Mouse (Mus musculus): ENCODE measurements around the gene Lhfpl2. TPM values are rescaled to one million over a fixed set of nuclear protein-coding genes. Genes with fewer than 3 reads are reported as not detected.
A peak's percentile ranks its signal among the peaks of the same experiment; 100 is the strongest.

The Lhfpl2 gene
- polyA plus RNA-seq, 1 experiment from 2014 or later: 10.2 TPM

- 53% methylated on average over 4 of the region's 4 CpGs for WGBS
- no peak overlapping the region for H3K9ac ChIP-seq (ENCODE audit: low read depth, low read length)
- no peak overlapping the region for H3K27ac ChIP-seq (ENCODE audit: low read depth, low read length)
- H3K36me3 ChIP-seq (ENCODE audit: control insufficient read depth, insufficient read depth): 0 out of 2 replicates have a peak, but pooled peaks cover 3% of the 10 kb centered on the region
- no peaks in the 10 kb centered on the region for H3K27me3 ChIP-seq (replicated peaks; ENCODE audit: control insufficient read depth, insufficient read depth, low read length)
- TF ChIP-seq CTCF (IDR thresholded peaks at IDR 0.05; ENCODE audit: low read depth): peak; percentile 30
- no peak overlapping the region for H3K4me2 ChIP-seq (replicated peaks; ENCODE audit: low read depth)
- no peak overlapping the region for H3K4me3 ChIP-seq (ENCODE audit: low read depth, low read length)
- H3K4me1 ChIP-seq (replicated peaks; ENCODE audit: control insufficient read depth, insufficient read depth, low read length): no peaks in the 10 kb centered on the region; the same call in 1 of the 2 replicates
- ATAC-seq: no peak
- no peaks in the 10 kb centered on the region for H3K9me3 ChIP-seq (ENCODE audit: control insufficient read depth)
These were observed 57.9 kb downstream of the Lhfpl2 start for GRCm38 (mm10) chr13:94115476-94115875.

DNA sequence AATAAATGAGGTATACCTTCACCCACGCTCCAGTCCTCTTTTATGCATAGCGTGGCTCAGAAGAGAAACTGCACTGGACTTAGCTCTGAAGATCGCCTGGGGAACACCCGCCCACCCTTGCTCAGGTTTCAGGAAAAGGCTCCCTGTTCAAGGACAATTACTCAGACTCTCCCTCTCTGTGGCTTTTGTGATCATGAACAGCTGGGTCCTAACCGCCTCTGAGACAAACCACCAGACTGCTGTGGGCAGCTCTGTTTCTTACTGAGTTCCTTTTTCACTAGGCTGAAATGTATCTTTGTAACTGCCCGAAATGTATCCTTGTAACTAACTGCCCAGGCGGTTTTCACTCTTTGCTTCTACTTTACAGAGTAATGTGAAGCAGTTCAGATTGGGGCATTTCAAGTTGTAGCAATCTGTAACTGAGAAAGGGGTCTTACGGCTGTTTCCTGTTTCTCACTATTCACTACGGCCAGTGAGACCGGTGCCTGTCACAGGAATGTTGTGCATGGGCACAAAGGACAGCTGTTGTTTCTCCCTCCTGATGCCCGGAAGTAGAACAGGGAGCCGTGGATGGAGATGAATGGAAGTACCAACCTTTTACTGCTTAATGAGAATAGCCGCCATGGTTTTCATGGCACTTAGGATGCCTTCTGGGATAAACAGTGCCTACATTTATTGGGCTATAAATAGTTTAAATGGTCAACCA is 59.3 kb downstream of the Lhfpl2 start:
- Histone ChIP-seq H3K9me3 (ENCODE audit: control insufficient read depth) (no peaks in the 10 kb centered on the region), H3K4me2 (replicated peaks; ENCODE audit: low read depth) (peak overlapping the region; percentile 21), H3K36me3 (ENCODE audit: control insufficient read depth, insufficient read depth) (0 out of 2 replicates have a peak, but pooled peaks cover 1% of the 10 kb centered on the region), H3K9ac (ENCODE audit: low read depth, low read length) (no peak overlapping the region), H3K4me1 (replicated peaks; ENCODE audit: control insufficient read depth, insufficient read depth, low read length) (no peaks in the 10 kb centered on the region; the same call in 1 of the 2 replicates), H3K27ac (ENCODE audit: low read depth, low read length) (0 out of 2 replicates have a peak overlapping the region, but pooled peaks have one; percentile 11), H3K4me3 (ENCODE audit: low read depth, low read length) (no peak overlapping the region), H3K27me3 (replicated peaks; ENCODE audit: control insufficient read depth, insufficient read depth, low read length) (no peaks in the 10 kb centered on the region)
- TF ChIP-seq CTCF (IDR thresholded peaks at IDR 0.05; ENCODE audit: low read depth): no peak
- WGBS: 31% methylated on average over 13 of the region's 13 CpGs
- ATAC-seq: 0 out of 2 replicates have a peak, but pooled peaks have one; percentile 5

DNA sequence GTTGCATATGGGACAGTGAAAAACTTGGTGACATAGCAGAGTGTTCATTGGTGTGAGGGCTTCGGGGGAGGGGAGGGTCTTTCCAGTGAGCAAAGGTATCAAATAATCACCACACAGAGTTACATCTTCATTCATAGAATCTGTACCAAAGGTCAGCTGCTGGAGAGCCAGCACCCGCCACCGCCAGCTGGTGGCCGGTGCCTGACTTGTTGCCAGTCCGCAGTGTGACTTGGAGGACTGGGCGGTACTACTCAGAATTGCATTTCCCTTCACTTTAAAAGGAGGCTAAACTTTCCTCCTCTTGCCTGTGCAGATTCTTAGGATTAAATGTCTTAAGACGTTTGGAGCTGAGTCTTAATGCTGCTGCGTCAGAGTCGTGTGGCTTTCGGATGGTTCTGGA is 59.9 kb downstream of the Lhfpl2 start:
- no peak for TF ChIP-seq CTCF (IDR thresholded peaks at IDR 0.05; ENCODE audit: low read depth)
- ATAC-seq: no peak
- no peak overlapping the region for H3K9ac ChIP-seq (ENCODE audit: low read depth, low read length)
- no peaks in the 10 kb centered on the region for H3K27me3 ChIP-seq (replicated peaks; ENCODE audit: control insufficient read depth, insufficient read depth, low read length)
- no peaks in the 10 kb centered on the region; the same call in 1 of the 2 replicates for H3K4me1 ChIP-seq (replicated peaks; ENCODE audit: control insufficient read depth, insufficient read depth, low read length)
- no peak overlapping the region for H3K4me3 ChIP-seq (ENCODE audit: low read depth, low read length)
- 95% methylated on average over 10 of the region's 10 CpGs for WGBS
- no peaks in the 10 kb centered on the region for H3K9me3 ChIP-seq (ENCODE audit: control insufficient read depth)
- no peak overlapping the region for H3K4me2 ChIP-seq (replicated peaks; ENCODE audit: low read depth)
- H3K36me3 ChIP-seq (ENCODE audit: control insufficient read depth, insufficient read depth): no peaks in the 10 kb centered on the region
- no peak overlapping the region for H3K27ac ChIP-seq (ENCODE audit: low read depth, low read length)

GRCm38 (mm10) chr13:94118091-94118490 is 60.5 kb downstream of the Lhfpl2 start:
- H3K27ac ChIP-seq (ENCODE audit: low read depth, low read length): no peak overlapping the region
- 100% methylated on average over 1 of the region's 1 CpGs for WGBS
- TF ChIP-seq CTCF (IDR thresholded peaks at IDR 0.05; ENCODE audit: low read depth): peak; percentile 65
- no peaks in the 10 kb centered on the region for H3K9me3 ChIP-seq (ENCODE audit: control insufficient read depth)
- no peak overlapping the region for H3K4me3 ChIP-seq (ENCODE audit: low read depth, low read length)
- no peaks in the 10 kb centered on the region for H3K27me3 ChIP-seq (replicated peaks; ENCODE audit: control insufficient read depth, insufficient read depth, low read length)
- H3K9ac ChIP-seq (ENCODE audit: low read depth, low read length): no peak overlapping the region
- H3K4me2 ChIP-seq (replicated peaks; ENCODE audit: low read depth): no peak overlapping the region
- no peaks in the 10 kb centered on the region; the same call in 1 of the 2 replicates for H3K4me1 ChIP-seq (replicated peaks; ENCODE audit: control insufficient read depth, insufficient read depth, low read length)
- H3K36me3 ChIP-seq (ENCODE audit: control insufficient read depth, insufficient read depth): no peaks in the 10 kb centered on the region
- no peak for ATAC-seq

DNA sequence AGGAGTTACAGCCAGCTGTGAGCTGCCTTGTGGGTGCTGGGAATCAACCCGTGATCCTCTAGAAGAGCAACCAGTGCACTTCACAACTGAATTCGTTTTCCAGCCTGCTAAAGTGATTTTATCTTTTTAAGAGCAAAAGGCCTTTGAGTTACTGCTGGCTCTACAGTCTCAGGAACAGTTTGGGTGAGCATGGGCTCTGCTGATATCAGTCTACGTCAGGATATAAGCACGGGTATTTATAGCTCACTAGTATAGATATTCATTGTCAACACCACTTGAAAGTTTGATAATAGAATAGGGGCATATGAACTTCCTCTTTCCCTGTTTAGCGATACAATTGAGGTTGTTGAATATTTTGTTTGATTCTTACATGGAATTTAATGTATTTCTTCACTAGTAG is 61.7 kb downstream of the Lhfpl2 start:
- no peaks in the 10 kb centered on the region for H3K27me3 ChIP-seq (replicated peaks; ENCODE audit: control insufficient read depth, insufficient read depth, low read length)
- TF ChIP-seq CTCF (IDR thresholded peaks at IDR 0.05; ENCODE audit: low read depth): no peak
- no peak overlapping the region for H3K9ac ChIP-seq (ENCODE audit: low read depth, low read length)
- no peaks in the 10 kb centered on the region for H3K36me3 ChIP-seq (ENCODE audit: control insufficient read depth, insufficient read depth)
- no peak for ATAC-seq
- no peak overlapping the region for H3K27ac ChIP-seq (ENCODE audit: low read depth, low read length)
- no peak overlapping the region for H3K4me2 ChIP-seq (replicated peaks; ENCODE audit: low read depth)
- no peak overlapping the region for H3K4me3 ChIP-seq (ENCODE audit: low read depth, low read length)
- WGBS: 72% methylated on average over 5 of the region's 5 CpGs
- no peaks in the 10 kb centered on the region for H3K9me3 ChIP-seq (ENCODE audit: control insufficient read depth)
- H3K4me1 ChIP-seq (replicated peaks; ENCODE audit: control insufficient read depth, insufficient read depth, low read length): no peaks in the 10 kb centered on the region; the same call in 1 of the 2 replicates

DNA sequence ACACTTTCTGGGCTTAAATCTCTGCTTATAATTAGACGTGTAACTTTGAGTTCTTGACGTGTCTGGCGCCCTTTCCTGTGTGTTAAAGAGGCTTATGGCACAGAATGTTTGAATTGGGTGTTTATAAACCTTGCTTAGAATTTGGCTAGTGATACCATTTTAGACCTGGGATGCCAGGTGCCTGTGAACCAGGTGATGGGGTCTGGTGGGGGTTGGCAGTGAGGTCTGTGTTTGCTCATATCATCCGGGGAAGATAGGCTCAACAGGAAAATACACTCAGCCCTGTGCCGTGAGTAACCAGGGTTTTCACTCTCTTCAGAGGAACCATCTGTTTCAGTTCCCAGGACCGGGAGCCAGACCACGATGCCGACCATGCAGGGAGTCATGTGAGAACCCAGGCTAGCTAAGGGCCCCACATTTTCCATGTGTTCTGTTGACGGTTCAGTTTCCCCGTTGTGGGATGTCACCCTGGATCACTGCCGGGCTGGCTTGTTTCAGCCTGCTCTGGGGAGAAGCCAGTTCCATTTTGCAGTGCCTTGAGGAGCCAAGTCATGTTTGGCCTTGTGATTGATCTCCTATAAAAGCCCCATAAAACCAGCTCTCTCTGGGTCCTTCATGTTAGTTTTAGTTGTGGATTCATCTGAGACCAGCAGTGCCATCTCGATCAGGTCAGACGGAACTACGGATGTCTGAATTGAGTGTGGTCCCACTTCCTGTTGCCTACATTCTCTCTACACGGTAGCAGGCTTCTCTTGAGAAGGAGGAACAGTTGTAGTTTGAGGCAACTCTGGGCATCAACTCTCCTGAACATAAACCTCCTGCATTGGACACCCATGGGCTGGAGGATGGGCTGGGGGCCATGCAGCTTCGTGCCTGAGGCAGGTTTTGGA is 65.4 kb downstream of the Lhfpl2 start:
- no peaks in the 10 kb centered on the region for H3K27me3 ChIP-seq (replicated peaks; ENCODE audit: control insufficient read depth, insufficient read depth, low read length)
- H3K4me1 ChIP-seq (replicated peaks; ENCODE audit: control insufficient read depth, insufficient read depth, low read length): no peaks in the 10 kb centered on the region
- no peak for TF ChIP-seq CTCF (IDR thresholded peaks at IDR 0.05; ENCODE audit: low read depth)
- WGBS: 74% methylated on average over 16 of the region's 16 CpGs
- no peaks in the 10 kb centered on the region for H3K9me3 ChIP-seq (ENCODE audit: control insufficient read depth)
- ATAC-seq: no peak
- H3K4me2 ChIP-seq (replicated peaks; ENCODE audit: low read depth): no peak overlapping the region
- H3K9ac ChIP-seq (ENCODE audit: low read depth, low read length): no peak overlapping the region
- H3K27ac ChIP-seq (ENCODE audit: low read depth, low read length): no peak overlapping the region
- H3K4me3 ChIP-seq (ENCODE audit: low read depth, low read length): no peak overlapping the region
- H3K36me3 ChIP-seq (ENCODE audit: control insufficient read depth, insufficient read depth): no peaks in the 10 kb centered on the region

All from intestine, postnatal 0 days (tissue).